Mouse (Mus musculus) heart, embryonic 10.5 days (tissue): ENCODE measurements at regions not wholly inside any gene's neighbourhood (a gene's known extent, or its start where the extent isn't known, plus 50 kb on each side); places are given as distances from the start of the nearest gene placed in this dataset.

Source experiments
- DNase-seq: peaks from one replicate; pipeline ENCODE4 v3.0.0-alpha.2; 2017; ENCODE audit warnings: low spot score
- H3K27ac ChIP-seq: fragments of 300-500 bp; sonication (generic); 2 replicates; pipeline ENCODE4 v1.5.1; 2016; ENCODE audit warnings: mild to moderate bottlenecking
- H3K27me3 ChIP-seq: fragments of 300-500 bp; sonication (generic); 2 replicates; pipeline ENCODE4 v1.6.1; 2016; ENCODE audit warnings: mild to moderate bottlenecking; ENCODE audit not compliant: poor library complexity, insufficient read depth, severe bottlenecking
- H3K36me3 ChIP-seq: fragments of 300-500 bp; sonication (generic); 2 replicates; pipeline ENCODE4 v1.6.1; 2016; ENCODE audit warnings: mild to moderate bottlenecking, moderate library complexity
- H3K4me1 ChIP-seq: fragments of 300-500 bp; sonication (generic); 2 replicates; pipeline ENCODE4 v1.6.1; 2016; ENCODE audit warnings: mild to moderate bottlenecking
- H3K4me3 ChIP-seq: fragments of 300-500 bp; sonication (generic); 2 replicates; pipeline ENCODE4 v1.5.1; 2016; ENCODE audit warnings: mild to moderate bottlenecking, moderate library complexity
- H3K9me3 ChIP-seq: fragments of 300-500 bp; sonication (generic); 2 replicates; pipeline ENCODE4 v1.6.1; 2016; ENCODE audit warnings: mild to moderate bottlenecking, moderate library complexity
- WGBS: fragments of 180-500 bp; shearing (Covaris S2); methylation state at CpG from one replicate; pipeline ENCODE4 v1.1.7; 2016; 5-methylcytosine and 5-hydroxymethylcytosine counted together

- WGBS, result 81% methylated on average over 6 of the region's 6 CpGs
Observed at GRCm38 (mm10) chr4:7567687-7568393, 671.0 kb downstream of the Car8 start.

DNA sequence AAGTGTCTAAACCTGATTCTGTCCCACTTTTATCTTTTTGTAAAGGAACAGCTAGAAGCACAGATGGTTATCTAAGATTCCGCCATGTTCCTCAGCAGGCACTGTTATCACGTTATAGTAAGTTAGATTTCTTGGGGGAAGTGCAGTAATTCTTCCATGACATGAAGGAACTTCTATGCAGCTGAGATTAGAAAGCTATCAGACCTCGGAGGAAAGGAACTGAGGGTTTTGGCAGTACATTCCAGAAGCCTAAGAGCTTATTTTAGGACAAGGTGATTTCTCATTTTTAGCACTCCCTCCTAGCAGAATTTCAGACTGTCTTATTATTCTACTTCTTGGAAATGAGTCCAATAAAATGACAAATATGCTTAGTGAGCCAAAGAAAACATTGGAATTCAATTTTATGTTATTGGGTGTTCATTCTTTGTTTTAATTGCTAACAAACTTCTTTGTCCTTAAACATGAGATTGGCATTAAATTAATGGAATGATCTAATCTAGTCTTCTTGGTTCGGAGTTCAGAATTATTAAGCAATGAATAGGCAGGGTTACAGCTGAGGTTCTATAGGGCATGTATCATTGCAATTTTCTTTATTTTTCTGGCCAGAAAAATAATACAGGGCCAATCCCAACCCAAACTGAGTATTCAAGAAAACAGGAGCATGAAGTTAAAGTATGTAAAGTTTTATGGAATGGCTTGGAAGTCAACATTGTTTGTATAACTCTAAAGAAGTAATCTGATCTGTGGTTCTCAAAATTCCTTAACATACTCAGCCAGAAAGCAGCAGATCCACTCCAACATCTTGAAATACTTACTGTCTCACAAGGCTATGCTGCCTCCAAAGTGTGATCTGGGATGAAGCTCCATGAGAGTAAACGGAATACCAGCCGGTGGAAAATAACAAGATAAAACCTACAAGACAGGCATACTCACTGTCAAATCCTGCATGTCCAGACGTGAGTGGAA, 678.7 kb downstream of the Car8 start:
- WGBS, result 63% methylated on average over 7 of the region's 7 CpGs
- DNase-seq, result no peak
- Histone ChIP-seq H3K9me3 (no peaks in the 10 kb centered on the region), H3K27me3 (no peaks in the 10 kb centered on the region), H3K36me3 (no peaks in the 10 kb centered on the region), H3K4me3 (no peak overlapping the region), H3K27ac (no peak overlapping the region), H3K4me1 (no peaks in the 10 kb centered on the region)

More at GRCm38 (mm10) chr4:7567687-7568393, 671.0 kb downstream of the Car8 start:
- H3K27me3 ChIP-seq, result no peaks in the 10 kb centered on the region
- H3K4me1 ChIP-seq, result no peaks in the 10 kb centered on the region
- no peak overlapping the region for H3K27ac ChIP-seq
- no peaks in the 10 kb centered on the region for H3K36me3 ChIP-seq
- H3K4me3 ChIP-seq, result no peak overlapping the region
- no peaks in the 10 kb centered on the region for H3K9me3 ChIP-seq
- DNase-seq, result no peak

DNA sequence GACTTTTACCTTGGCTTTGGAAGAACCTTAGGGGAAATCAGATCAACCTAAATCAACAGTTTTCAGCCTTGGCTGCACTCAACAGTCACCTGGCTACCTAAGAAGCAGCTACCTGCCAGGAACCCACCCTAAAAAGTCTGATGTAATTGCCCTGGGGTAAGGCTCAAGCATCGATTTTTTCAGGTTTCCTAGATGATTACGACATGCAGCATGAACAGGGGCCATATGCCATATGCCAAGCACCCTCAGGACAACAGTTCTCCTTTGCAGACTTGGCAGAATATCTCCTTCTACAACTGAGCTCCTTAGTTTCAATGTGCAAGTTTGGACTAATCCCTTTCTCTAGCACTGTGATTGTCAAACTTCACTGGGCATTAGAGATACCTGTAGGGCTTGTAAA, 680.1 kb downstream of the Car8 start:
- Histone ChIP-seq H3K9me3 (no peaks in the 10 kb centered on the region), H3K4me3 (no peak overlapping the region), H3K27me3 (no peaks in the 10 kb centered on the region), H3K4me1 (no peaks in the 10 kb centered on the region), H3K27ac (no peak overlapping the region), H3K36me3 (no peaks in the 10 kb centered on the region)
- WGBS, result 91% methylated on average over 2 of the region's 2 CpGs
- DNase-seq, result no peak

- Histone ChIP-seq H3K36me3 (no peaks in the 10 kb centered on the region), H3K27ac (no peak overlapping the region), H3K9me3 (no peaks in the 10 kb centered on the region), H3K4me1 (no peaks in the 10 kb centered on the region), H3K4me3 (no peak overlapping the region), H3K27me3 (no peaks in the 10 kb centered on the region)
- DNase-seq, result no peak
- WGBS, result 89% methylated on average over 4 of the region's 4 CpGs
Observed at GRCm38 (mm10) chr4:7534301-7534700, 704.5 kb downstream of the Car8 start.

DNA sequence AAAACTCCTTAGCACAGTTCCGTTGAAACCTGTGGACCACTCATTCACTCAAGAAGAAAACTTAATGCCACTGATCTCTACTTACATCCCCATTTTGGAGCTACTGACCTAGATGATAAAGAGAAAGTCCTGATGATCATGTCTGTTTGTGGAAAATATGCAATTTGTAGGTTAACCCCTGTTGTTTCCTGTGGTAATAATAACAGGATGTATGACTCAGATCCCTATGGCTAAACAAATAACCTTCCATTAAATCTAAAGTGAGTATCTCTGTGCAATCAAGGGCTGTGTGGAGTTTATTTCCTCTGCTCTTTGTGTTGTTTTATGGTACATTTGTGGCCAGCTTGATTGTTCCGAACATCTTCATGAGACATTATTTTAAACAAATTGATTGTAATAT, 711.1 kb downstream of the Car8 start:
- no peaks in the 10 kb centered on the region for H3K9me3 ChIP-seq
- H3K27ac ChIP-seq, result no peak overlapping the region
- H3K27me3 ChIP-seq, result no peaks in the 10 kb centered on the region
- H3K4me3 ChIP-seq, result no peak overlapping the region
- WGBS, result 79% methylated on average over 2 of the region's 2 CpGs
- H3K36me3 ChIP-seq, result no peaks in the 10 kb centered on the region
- DNase-seq, result no peak
- no peaks in the 10 kb centered on the region for H3K4me1 ChIP-seq

DNA sequence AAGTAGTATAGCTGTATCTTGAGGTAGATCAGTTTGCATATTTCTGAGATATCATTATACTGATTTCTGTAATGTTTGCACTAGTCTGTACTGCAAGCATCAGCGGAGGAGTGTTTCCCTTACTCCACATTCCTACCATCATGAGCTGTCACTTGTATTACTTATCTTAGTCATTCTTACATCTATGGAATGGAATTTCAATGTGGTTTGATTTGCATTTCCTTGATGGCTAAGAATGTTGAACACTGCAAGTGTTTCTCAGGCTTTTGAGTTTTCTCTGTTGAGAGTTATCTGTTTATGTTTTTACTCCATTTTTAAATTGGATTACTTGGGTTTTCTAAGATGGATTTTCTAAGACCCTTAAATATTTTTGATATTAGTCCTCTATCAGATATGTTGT, 725.8 kb downstream of the Car8 start:
- H3K27me3 ChIP-seq, result no peaks in the 10 kb centered on the region
- 72% methylated on average over 1 of the region's 1 CpGs for WGBS
- no peaks in the 10 kb centered on the region for H3K9me3 ChIP-seq
- no peaks in the 10 kb centered on the region for H3K36me3 ChIP-seq
- H3K4me1 ChIP-seq, result no peaks in the 10 kb centered on the region
- DNase-seq, result no peak
- no peak overlapping the region for H3K27ac ChIP-seq
- no peak overlapping the region for H3K4me3 ChIP-seq

DNA sequence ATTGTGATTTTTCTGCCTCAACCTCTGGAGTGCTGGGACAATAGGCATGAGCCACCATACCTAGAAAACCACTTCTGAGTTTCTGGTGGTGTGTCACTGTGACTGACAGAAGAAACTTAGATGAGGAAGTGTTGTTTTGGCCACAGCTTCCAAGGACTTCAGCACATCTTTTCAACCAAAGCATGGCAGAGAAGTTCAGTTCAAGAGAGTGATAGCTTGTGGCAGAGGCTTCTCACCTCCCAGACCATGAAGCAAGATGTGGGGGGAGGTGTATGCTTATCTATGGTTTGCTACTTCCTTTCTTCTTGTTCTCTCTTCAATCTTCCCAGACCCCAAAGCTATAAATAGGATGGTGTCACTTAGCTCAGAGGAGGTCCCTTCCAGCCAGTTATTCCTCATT, 753.3 kb downstream of the Car8 start:
- H3K27ac ChIP-seq, result no peak overlapping the region
- no peaks in the 10 kb centered on the region for H3K9me3 ChIP-seq
- H3K4me1 ChIP-seq, result no peaks in the 10 kb centered on the region
- H3K4me3 ChIP-seq, result no peak overlapping the region
- no peak for DNase-seq
- H3K27me3 ChIP-seq, result no peaks in the 10 kb centered on the region
- H3K36me3 ChIP-seq, result no peaks in the 10 kb centered on the region

- Histone ChIP-seq H3K4me3 (0 out of 2 replicates have a peak overlapping the region, but pooled peaks have one; percentile 18), H3K9me3 (no peaks in the 10 kb centered on the region), H3K4me1 (no peaks in the 10 kb centered on the region), H3K27ac (0 out of 2 replicates have a peak overlapping the region, but pooled peaks have one; percentile 4), H3K27me3 (no peaks in the 10 kb centered on the region), H3K36me3 (no peaks in the 10 kb centered on the region)
- DNase-seq, result no peak
- WGBS, result 9% methylated on average over 9 of the region's 9 CpGs
Observed at GRCm38 (mm10) chr4:7455130-7455529, 783.7 kb downstream of the Car8 start.

DNA sequence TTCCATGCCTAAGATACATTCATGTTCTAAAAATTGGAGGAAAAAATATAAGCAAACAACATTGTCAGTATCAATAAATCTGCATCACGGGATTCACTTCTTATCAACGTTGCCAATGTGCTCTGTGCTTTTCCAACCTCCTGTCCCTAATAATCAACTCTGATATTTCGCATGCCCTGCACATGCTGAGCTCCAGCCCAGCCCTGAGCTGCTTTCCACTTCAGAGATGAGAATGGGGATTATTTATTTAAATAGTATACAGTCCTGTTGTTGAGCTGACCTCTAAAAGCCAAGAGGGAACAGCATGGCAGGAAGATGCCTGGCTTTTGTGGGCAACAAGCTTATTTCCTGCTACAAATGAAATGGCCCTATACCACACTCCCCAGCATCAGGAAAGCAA, 786.2 kb downstream of the Car8 start:
- Histone ChIP-seq H3K27ac (no peak overlapping the region), H3K4me1 (no peaks in the 10 kb centered on the region), H3K27me3 (no peaks in the 10 kb centered on the region), H3K9me3 (no peaks in the 10 kb centered on the region), H3K36me3 (no peaks in the 10 kb centered on the region), H3K4me3 (no peak overlapping the region)
- DNase-seq, result no peak
- WGBS, result 80% methylated on average over 3 of the region's 3 CpGs

- DNase-seq, result no peak
- no peaks in the 10 kb centered on the region for H3K27me3 ChIP-seq
- 63% methylated on average over 1 of the region's 1 CpGs for WGBS
- no peaks in the 10 kb centered on the region for H3K4me1 ChIP-seq
- no peaks in the 10 kb centered on the region for H3K36me3 ChIP-seq
- no peak overlapping the region for H3K27ac ChIP-seq
- no peaks in the 10 kb centered on the region for H3K9me3 ChIP-seq
- no peak overlapping the region for H3K4me3 ChIP-seq
Observed at GRCm38 (mm10) chr4:7450991-7451390, 787.9 kb downstream of the Car8 start.

DNA sequence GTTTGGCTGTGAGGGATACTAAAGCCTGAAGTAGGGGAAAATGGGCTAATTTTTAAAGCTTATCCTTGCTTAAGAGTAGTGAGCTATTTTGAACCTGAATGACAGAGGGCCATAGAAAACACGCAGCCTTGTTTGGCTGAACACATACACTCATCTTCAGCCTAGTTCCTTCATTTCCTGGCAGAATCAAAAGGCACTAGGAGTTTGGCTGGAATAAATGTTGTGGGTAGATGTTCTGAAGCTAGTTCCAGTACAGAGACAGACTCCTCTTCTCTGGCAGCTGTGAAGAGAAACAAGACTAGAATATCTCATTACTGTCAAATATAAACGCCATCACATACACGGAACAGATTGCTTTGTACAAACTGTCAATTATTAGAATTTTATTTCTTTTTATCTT, 809.5 kb downstream of the Car8 start:
- Histone ChIP-seq H3K27me3 (no peaks in the 10 kb centered on the region), H3K4me1 (no peaks in the 10 kb centered on the region), H3K4me3 (no peak overlapping the region), H3K36me3 (no peaks in the 10 kb centered on the region), H3K27ac (no peak overlapping the region), H3K9me3 (no peaks in the 10 kb centered on the region)
- 88% methylated on average over 3 of the region's 3 CpGs for WGBS
- DNase-seq, result no peak

GRCm38 (mm10) chr4:7424081-7424480, 814.8 kb downstream of the Car8 start:
- Histone ChIP-seq H3K36me3 (no peaks in the 10 kb centered on the region), H3K27ac (no peak overlapping the region), H3K4me3 (no peak overlapping the region), H3K9me3 (no peaks in the 10 kb centered on the region), H3K4me1 (no peaks in the 10 kb centered on the region), H3K27me3 (no peaks in the 10 kb centered on the region)
- DNase-seq, result no peak

DNA sequence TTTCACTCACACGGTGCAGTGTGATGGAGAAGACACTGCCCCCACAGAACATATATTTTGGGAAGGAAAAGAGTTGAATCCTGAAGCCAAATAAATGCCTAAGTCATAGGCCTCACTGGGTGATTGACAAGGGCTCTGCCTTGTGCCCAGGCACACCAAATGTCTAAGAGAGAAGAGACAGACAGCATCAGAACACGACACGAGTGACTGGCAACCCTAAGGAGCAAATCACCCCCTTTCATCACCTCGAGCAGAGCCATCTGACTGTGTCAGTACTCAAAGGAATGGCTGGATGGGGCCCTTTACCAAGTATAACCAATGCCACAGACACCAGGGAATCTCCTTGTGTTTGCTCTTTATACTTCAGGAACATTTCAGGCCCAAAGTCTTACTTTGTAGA, 815.6 kb downstream of the Car8 start:
- WGBS, result 59% methylated on average over 4 of the region's 4 CpGs
- no peaks in the 10 kb centered on the region for H3K9me3 ChIP-seq
- DNase-seq, result no peak
- no peaks in the 10 kb centered on the region for H3K4me1 ChIP-seq
- no peaks in the 10 kb centered on the region for H3K36me3 ChIP-seq
- no peak overlapping the region for H3K4me3 ChIP-seq
- H3K27ac ChIP-seq, result no peak overlapping the region
- H3K27me3 ChIP-seq, result no peaks in the 10 kb centered on the region
